Mouse (Mus musculus): ENCODE results near the gene Marc2. TPM values are rescaled to one million over a fixed set of nuclear protein-coding genes. Genes with fewer than 3 reads are reported as not detected.

The Marc2 gene
- total RNA-seq (2023) = 47.3 and 63.7 TPM in 2 replicates

DNA sequence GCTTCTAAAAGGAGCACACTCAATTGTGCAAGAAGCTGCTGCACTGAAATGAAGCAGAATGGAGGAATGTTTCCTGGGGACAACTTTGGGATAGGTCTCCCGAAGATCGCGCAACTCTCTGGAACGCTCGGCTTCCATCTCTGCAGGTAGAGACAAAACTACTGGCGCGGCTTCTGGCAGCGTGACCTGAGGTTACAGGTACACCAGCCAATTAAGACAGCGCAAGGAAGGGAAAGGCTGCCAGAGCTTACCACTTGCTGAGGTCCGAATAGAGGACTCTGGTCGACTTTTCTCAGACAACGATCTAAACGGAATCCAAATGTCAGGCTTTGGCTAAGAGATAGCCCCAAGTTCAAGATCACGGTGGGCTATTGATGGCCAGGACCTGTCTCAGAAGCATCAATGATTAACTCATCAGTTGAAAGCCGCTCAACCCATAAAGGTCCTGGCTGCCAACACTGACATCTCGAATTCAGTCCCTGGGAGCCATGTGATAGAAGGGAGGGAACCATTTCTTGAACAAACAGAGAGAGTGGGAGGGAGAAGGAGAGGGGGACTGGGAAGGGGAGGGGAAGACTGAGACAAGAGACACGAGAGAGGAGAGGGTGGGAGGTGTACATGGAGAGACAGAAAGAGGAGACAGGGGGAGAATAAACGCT is at the start of gene Marc2:
Marc2 (minus strand) TSS at position 360 of the 659 bp plus-strand sequence.

DNA sequence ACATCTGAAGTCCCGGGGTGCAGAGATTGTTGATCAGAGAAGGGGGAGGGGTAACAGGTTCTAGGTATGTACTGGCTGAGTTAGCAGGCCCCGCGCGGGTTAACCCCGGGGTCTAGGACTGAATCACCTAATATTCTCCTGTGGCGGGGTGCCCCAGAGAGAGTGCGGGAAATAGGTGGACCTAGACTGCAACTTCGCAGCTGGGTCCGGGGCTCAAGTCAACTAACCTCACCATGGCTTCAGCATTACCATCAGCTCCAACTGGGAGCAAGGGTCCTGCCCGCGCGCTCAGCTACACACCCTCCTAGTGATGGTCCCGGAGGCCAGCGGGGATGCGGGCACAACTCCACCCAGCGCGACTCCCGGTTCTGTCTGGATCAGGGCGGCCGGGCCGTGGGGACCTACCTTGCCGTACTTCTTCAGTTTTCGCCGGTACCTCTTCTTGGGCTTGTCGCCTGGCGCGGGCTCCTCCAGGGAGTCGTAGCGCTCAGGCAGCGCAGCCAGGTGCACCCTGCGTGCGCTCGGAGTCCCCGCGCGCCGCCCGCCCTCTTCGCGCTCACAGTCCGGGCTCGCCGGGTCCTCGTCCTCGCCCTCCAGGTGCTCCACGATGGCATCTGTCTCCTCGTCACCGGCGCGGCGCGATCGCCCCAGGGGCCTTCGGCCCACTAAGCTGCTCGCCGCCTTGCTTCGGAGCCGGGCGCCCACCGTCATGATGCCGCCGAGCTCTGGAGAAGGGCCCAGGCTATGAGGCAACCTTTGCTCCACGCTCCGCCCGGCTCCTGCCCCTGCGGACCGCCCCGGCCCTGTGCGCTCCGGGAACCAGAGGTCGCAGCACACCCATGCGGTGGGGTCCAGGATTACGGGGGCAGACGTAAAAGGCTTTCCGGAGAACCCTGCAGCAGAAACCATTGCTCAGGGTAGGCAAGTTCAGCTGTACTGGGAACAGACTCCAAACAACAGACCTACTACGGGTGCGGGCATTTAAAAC is 36.3 kb upstream of the Marc2 start, which contains the start of gene C130074G19Rik:
C130074G19Rik (minus strand) TSS at position 938 of the 988 bp plus-strand sequence.

DNA sequence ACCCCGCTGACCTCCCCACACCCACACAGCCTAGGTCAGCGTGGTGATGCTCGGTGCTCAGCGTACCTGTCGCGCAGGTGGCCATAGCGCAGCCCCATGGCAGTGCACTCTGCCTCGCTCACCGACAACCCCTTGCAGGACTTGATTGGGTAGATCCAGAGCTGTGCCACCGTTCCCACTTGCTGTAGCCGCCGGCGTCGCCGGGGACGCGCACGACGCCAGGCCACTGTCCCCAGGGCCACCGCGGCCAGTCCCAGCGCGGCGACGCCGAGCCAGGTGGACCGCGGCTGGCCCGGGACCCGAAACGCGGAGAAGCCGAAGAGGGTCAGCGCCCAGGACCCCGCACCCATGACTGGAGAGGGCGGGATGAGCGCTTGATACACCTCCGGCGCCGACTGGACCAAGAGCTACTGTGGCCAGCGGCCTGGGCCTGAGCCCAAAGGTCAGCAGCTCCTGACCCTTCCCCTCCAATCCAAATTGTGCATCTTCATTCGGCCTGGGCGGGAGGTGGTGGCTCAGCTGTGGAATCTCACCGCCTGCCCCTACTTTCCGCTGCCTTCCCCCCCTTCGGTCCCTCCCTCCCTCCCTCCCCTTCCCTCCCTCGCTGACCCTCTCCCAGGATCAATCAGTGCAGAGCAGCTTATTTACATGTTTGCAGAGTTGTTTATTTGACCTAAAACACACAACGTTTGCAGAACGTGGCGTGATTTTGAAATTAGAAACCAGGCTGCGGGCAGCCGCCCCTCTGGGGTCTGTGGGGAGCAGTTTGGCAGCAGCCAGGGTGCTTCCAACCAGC is 35.3 kb downstream of the Marc2 start, which contains the start of gene Marc1:
Marc1 (minus strand) TSS at position 534 of the 796 bp plus-strand sequence.

Other genes with a start within 250 kb of the Marc2 start
- 167 and 170 TPM in 2 replicates for gene Hlx, start 113.8 kb downstream of the Marc2 start, total RNA-seq (2023)
- 0.18 TPM in 1 of 2 replicates, not detected in the other for gene Marc1, start 35.1 kb downstream of the Marc2 start, total RNA-seq (2023)
- gene C130074G19Rik, start 36.8 kb upstream of the Marc2 start, total RNA-seq (2023) = not detected in 2 replicates
- not detected in 2 replicates for gene Mark1, start 153.1 kb upstream of the Marc2 start, total RNA-seq (2023)